Mouse (Mus musculus): ENCODE data around the gene Cntn5.

DNA sequence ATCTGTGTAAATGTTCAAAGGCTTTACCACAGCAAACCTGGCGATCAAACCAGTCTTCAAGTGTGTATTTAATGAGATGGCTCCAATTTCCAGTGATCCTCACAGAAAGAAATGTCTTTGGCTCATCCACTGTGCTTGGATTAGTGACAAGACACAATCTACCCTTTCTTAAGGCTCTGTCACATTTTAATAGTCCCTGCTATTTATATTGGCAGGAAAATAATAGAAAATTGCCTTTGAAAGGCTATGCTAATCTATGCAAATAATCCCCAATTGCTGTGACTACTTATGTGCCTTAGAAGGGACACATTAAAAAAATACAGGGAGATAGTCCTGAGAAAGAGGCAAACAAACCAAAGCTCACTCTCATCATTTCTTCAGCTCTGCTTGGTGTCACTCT is 672.5 kb downstream of the Cntn5 start:
- TF ChIP-seq CTCF (IDR thresholded peaks at IDR 0.05; ENCODE audit: low read depth, low read length) (no peak), POLR2A (IDR thresholded peaks at IDR 0.05; ENCODE audit: borderline replicate concordance, low read depth, low read length) (no peak)

All from bone marrow macrophage, adult 2 months (primary cell).